Mouse (Mus musculus): ENCODE data around the gene Mrps34. TPM values are rescaled to one million over a fixed set of nuclear protein-coding genes. Genes with fewer than 3 reads are reported as not detected.

Gene Mrps34
- polyA plus RNA-seq, 1 experiment from 2014 or later: 104 TPM

DNA sequence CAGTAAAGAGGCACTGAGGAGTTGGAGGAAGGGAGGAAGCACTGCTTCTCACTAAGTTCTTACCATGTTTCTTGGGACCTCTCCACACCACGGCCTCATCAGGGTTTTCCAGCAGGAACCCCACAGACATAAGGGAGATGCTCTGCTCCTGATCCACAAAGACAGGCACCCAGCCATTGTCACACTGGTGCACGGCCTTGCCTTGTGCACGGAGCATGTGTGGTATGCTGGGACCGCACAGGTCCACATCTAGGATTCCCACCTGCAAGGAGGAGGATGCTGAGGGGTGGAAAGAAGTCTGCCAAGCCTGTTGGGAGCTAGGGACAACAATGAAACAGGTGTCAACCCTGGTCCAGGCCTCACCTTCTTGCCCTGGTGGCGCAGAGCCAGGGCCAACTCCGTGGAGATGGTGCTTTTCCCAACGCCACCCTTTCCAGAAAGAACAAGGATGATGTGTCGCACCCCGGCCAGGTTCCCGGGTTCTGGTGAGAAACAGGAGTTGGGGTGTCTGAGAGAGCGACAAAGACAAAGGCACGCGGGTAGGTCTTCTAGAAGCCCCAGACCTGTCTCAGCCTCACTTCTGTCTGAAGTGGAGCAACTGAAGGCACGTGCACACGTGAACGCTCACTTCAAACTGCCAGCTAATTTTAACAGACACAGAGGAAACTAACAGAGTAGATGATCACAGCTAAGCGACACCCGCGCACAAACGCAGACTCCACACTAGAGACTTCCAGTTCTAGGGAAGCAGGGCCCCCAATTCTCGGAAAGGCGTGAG lies 9.4 kb upstream of the Mrps34 start:
- Histone ChIP-seq H3K27ac (replicated peaks) (no peak overlapping the region), H3K9me3 (ENCODE audit: control insufficient read depth, low read length) (no peaks in the 10 kb centered on the region), H3K9ac (ENCODE audit: low read length) (peak overlapping the region; percentile 83), H3K4me2 (replicated peaks; ENCODE audit: low read depth) (peak overlapping the region; percentile 88), H3K27me3 (ENCODE audit: control insufficient read depth, insufficient read depth, low read length) (no peaks in the 10 kb centered on the region), H3K4me1 (replicated peaks; ENCODE audit: control insufficient read depth, insufficient read depth) (peaks cover 3% of the 10 kb centered on the region), H3K36me3 (ENCODE audit: control insufficient read depth, insufficient read depth, low read length) (peaks cover 10% of the 10 kb centered on the region), H3K4me3 (ENCODE audit: low read depth, low read length) (peak overlapping the region; percentile 83)
- no peak for ATAC-seq (ENCODE audit: low FRiP score, low TSS enrichment)
- no peak for DNase-seq (ENCODE audit: low spot score)
- WGBS: 23% methylated on average over 22 of the region's 22 CpGs
- TF ChIP-seq EP300 (optimal IDR thresholded peaks at IDR 0.05): no peak
- TF ChIP-seq CTCF (IDR thresholded peaks at IDR 0.05; ENCODE audit: low read depth): no peak

GRCm38 (mm10) chr17:24886134-24886931 lies 8.6 kb upstream of the Mrps34 start, which contains the start of the genes Nubp2 and Spsb3:
TSS of gene Nubp2 (minus strand) at chr17:24886349.
TSS of gene Spsb3 (plus strand) at chr17:24886643.
- no peaks in the 10 kb centered on the region for H3K27me3 ChIP-seq (ENCODE audit: control insufficient read depth, insufficient read depth, low read length)
- H3K9ac ChIP-seq (ENCODE audit: low read length): peak within 1 kb of the TSS; percentile 83
- peak within 1 kb of the TSS; percentile 86 for H3K27ac ChIP-seq (replicated peaks)
- TF ChIP-seq EP300 (optimal IDR thresholded peaks at IDR 0.05): peak; percentile 96
- TF ChIP-seq CTCF (IDR thresholded peaks at IDR 0.05; ENCODE audit: low read depth): peak; percentile 33
- peak; percentile 96 for ATAC-seq (ENCODE audit: low FRiP score, low TSS enrichment)
- H3K9me3 ChIP-seq (ENCODE audit: control insufficient read depth, low read length): no peaks in the 10 kb centered on the region
- peaks cover 3% of the 10 kb centered on the region for H3K4me1 ChIP-seq (replicated peaks; ENCODE audit: control insufficient read depth, insufficient read depth)
- H3K36me3 ChIP-seq (ENCODE audit: control insufficient read depth, insufficient read depth, low read length): peaks cover 10% of the 10 kb centered on the region
- peak within 1 kb of the TSS; percentile 90 for H3K4me2 ChIP-seq (replicated peaks; ENCODE audit: low read depth)
- DNase-seq (ENCODE audit: low spot score): peak; percentile 99
- under 1% methylated on average over 69 of the region's 69 CpGs for WGBS
- peak within 1 kb of the TSS; percentile 85 for H3K4me3 ChIP-seq (ENCODE audit: low read depth, low read length)

GRCm38 (mm10) chr17:24886932-24887271 lies 8.0 kb upstream of the Mrps34 start:
- DNase-seq (ENCODE audit: low spot score): no peak
- peaks cover 10% of the 10 kb centered on the region for H3K36me3 ChIP-seq (ENCODE audit: control insufficient read depth, insufficient read depth, low read length)
- peak; percentile 24 for ATAC-seq (ENCODE audit: low FRiP score, low TSS enrichment)
- H3K4me2 ChIP-seq (replicated peaks; ENCODE audit: low read depth): peak overlapping the region; percentile 90
- peak overlapping the region; percentile 82 for H3K9ac ChIP-seq (ENCODE audit: low read length)
- H3K4me3 ChIP-seq (ENCODE audit: low read depth, low read length): peak overlapping the region; percentile 85
- TF ChIP-seq EP300 (optimal IDR thresholded peaks at IDR 0.05) (no peak), CTCF (IDR thresholded peaks at IDR 0.05; ENCODE audit: low read depth) (no peak)
- no peaks in the 10 kb centered on the region for H3K27me3 ChIP-seq (ENCODE audit: control insufficient read depth, insufficient read depth, low read length)
- peaks cover 3% of the 10 kb centered on the region for H3K4me1 ChIP-seq (replicated peaks; ENCODE audit: control insufficient read depth, insufficient read depth)
- no peaks in the 10 kb centered on the region for H3K9me3 ChIP-seq (ENCODE audit: control insufficient read depth, low read length)
- under 1% methylated on average over 18 of the region's 18 CpGs for WGBS
- peak overlapping the region; percentile 86 for H3K27ac ChIP-seq (replicated peaks)

DNA sequence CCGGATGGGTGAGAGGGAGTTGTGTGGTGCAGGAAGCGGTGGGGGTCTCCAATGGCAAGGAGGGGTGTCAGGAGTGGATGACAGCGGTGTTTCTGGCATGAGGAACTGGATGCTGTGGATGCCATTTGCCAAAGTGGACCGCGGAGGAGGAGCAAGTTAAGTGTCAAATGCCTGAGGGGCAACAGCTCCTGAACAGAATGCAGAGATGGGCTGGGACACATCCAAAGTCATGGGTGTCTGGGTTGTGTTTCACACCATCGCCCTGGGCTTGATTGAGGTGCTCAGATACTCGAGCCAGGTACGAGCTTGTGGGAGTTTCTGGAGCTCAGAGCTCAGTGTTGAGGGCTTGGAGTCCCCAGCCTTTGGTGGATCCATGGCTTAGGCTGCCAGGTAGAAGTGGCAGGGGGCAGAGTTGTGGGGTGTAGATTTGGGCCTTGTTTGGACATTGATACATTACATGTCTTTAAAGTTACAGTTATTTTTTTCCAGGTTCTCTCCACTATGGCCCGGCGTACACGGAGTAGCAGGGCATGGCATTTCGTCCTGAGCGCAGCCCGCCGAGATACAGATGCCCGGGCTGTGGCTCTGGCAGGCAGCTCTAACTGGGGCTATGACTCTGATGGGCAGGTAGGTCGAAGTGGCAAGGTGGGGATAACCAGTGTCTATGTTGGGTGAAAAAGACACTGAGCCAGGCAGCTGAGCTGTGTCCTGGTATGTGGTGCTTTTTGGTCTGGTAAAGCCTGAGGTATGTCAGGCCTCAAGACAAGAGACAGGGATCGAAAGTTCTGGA lies 7.4 kb upstream of the Mrps34 start:
- WGBS: 60% methylated on average over 18 of the region's 18 CpGs
- no peaks in the 10 kb centered on the region for H3K27me3 ChIP-seq (ENCODE audit: control insufficient read depth, insufficient read depth, low read length)
- H3K36me3 ChIP-seq (ENCODE audit: control insufficient read depth, insufficient read depth, low read length): peaks cover 11% of the 10 kb centered on the region
- H3K4me1 ChIP-seq (replicated peaks; ENCODE audit: control insufficient read depth, insufficient read depth): peaks cover 3% of the 10 kb centered on the region
- H3K9me3 ChIP-seq (ENCODE audit: control insufficient read depth, low read length): no peaks in the 10 kb centered on the region
- peak overlapping the region; percentile 90 for H3K4me2 ChIP-seq (replicated peaks; ENCODE audit: low read depth)
- no peak for TF ChIP-seq CTCF (IDR thresholded peaks at IDR 0.05; ENCODE audit: low read depth)
- no peak for TF ChIP-seq EP300 (optimal IDR thresholded peaks at IDR 0.05)
- peak overlapping the region; percentile 82 for H3K9ac ChIP-seq (ENCODE audit: low read length)
- DNase-seq (ENCODE audit: low spot score): no peak
- no peak for ATAC-seq (ENCODE audit: low FRiP score, low TSS enrichment)
- peak overlapping the region; percentile 85 for H3K4me3 ChIP-seq (ENCODE audit: low read depth, low read length)
- peak overlapping the region; percentile 86 for H3K27ac ChIP-seq (replicated peaks)

GRCm38 (mm10) chr17:24888862-24889261 lies 6.1 kb upstream of the Mrps34 start:
- Histone ChIP-seq H3K27ac (replicated peaks) (no peak overlapping the region), H3K36me3 (ENCODE audit: control insufficient read depth, insufficient read depth, low read length) (peaks cover 10% of the 10 kb centered on the region), H3K4me1 (replicated peaks; ENCODE audit: control insufficient read depth, insufficient read depth) (peaks cover 3% of the 10 kb centered on the region), H3K4me3 (ENCODE audit: low read depth, low read length) (no peak overlapping the region), H3K9me3 (ENCODE audit: control insufficient read depth, low read length) (no peaks in the 10 kb centered on the region), H3K27me3 (ENCODE audit: control insufficient read depth, insufficient read depth, low read length) (no peaks in the 10 kb centered on the region), H3K9ac (ENCODE audit: low read length) (no peak overlapping the region), H3K4me2 (replicated peaks; ENCODE audit: low read depth) (no peak overlapping the region)
- WGBS: 82% methylated on average over 3 of the region's 3 CpGs
- DNase-seq (ENCODE audit: low spot score): no peak
- ATAC-seq (ENCODE audit: low FRiP score, low TSS enrichment): no peak
- TF ChIP-seq EP300 (optimal IDR thresholded peaks at IDR 0.05): no peak
- TF ChIP-seq CTCF (IDR thresholded peaks at IDR 0.05; ENCODE audit: low read depth): no peak

Data from stomach, postnatal 0 days (tissue).